Mouse (Mus musculus): Measurements from ENCODE around the gene Rnf180. TPM values are rescaled to one million over a fixed set of nuclear protein-coding genes. Genes with fewer than 3 reads are reported as not detected.

Gene Rnf180
- polyA plus RNA-seq, 1 experiment: 1.1 TPM

- H3K27me3 ChIP-seq (ENCODE audit: control insufficient read depth, insufficient read depth, low read length): no peaks in the 10 kb centered on the region
- H3K4me1 ChIP-seq (ENCODE audit: control insufficient read depth, insufficient read depth, insufficient read length): no peaks in the 10 kb centered on the region
- no peak overlapping the region for H3K4me3 ChIP-seq (ENCODE audit: extremely low read depth, insufficient read depth, insufficient read length)
- TF ChIP-seq CTCF (IDR thresholded peaks at IDR 0.05; ENCODE audit: extremely low read depth, insufficient read depth, insufficient read length, insufficient replicate concordance) (no peak), POLR2A (IDR thresholded peaks at IDR 0.05; ENCODE audit: low read depth, low read length) (no peak)
- 92% methylated on average over 2 of the region's 2 CpGs for WGBS
- no peaks in the 10 kb centered on the region for H3K36me3 ChIP-seq (ENCODE audit: control insufficient read depth, insufficient read depth, low read length)
- DNase-seq (ENCODE audit: low read depth in 1 of 2, low spot score in 2 of 2): no peak
- H3K27ac ChIP-seq (ENCODE audit: insufficient read depth, low read length): no peak overlapping the region
These were observed 10.9 kb upstream of the Rnf180 start for GRCm38 (mm10) chr13:105305513-105305912.

- WGBS: 85% methylated on average over 4 of the region's 4 CpGs
These were observed 9.4 kb upstream of the Rnf180 start for GRCm38 (mm10) chr13:105304054-105304453.

GRCm38 (mm10) chr13:105300009-105300346 lies 5.4 kb upstream of the Rnf180 start:
- Histone ChIP-seq H3K27me3 (ENCODE audit: control insufficient read depth, insufficient read depth, low read length) (no peaks in the 10 kb centered on the region), H3K4me3 (ENCODE audit: extremely low read depth, insufficient read depth, insufficient read length) (no peak overlapping the region), H3K36me3 (ENCODE audit: control insufficient read depth, insufficient read depth, low read length) (no peaks in the 10 kb centered on the region), H3K4me1 (ENCODE audit: control insufficient read depth, insufficient read depth, insufficient read length) (no peaks in the 10 kb centered on the region), H3K27ac (ENCODE audit: insufficient read depth, low read length) (no peak overlapping the region)
- DNase-seq (ENCODE audit: low read depth in 1 of 2, low spot score in 2 of 2): no peak
- 6% methylated on average over 4 of the region's 4 CpGs for WGBS
- TF ChIP-seq POLR2A (IDR thresholded peaks at IDR 0.05; ENCODE audit: low read depth, low read length) (no peak), CTCF (IDR thresholded peaks at IDR 0.05; ENCODE audit: extremely low read depth, insufficient read depth, insufficient read length, insufficient replicate concordance) (no peak)

More at GRCm38 (mm10) chr13:105304054-105304453, 9.4 kb upstream of the Rnf180 start:
- H3K4me1 ChIP-seq (ENCODE audit: control insufficient read depth, insufficient read depth, insufficient read length): no peaks in the 10 kb centered on the region
- H3K36me3 ChIP-seq (ENCODE audit: control insufficient read depth, insufficient read depth, low read length): no peaks in the 10 kb centered on the region
- H3K27me3 ChIP-seq (ENCODE audit: control insufficient read depth, insufficient read depth, low read length): no peaks in the 10 kb centered on the region
- DNase-seq (ENCODE audit: low read depth in 1 of 2, low spot score in 2 of 2): no peak
- no peak overlapping the region for H3K27ac ChIP-seq (ENCODE audit: insufficient read depth, low read length)
- TF ChIP-seq POLR2A (IDR thresholded peaks at IDR 0.05; ENCODE audit: low read depth, low read length) (no peak), CTCF (IDR thresholded peaks at IDR 0.05; ENCODE audit: extremely low read depth, insufficient read depth, insufficient read length, insufficient replicate concordance) (no peak)
- H3K4me3 ChIP-seq (ENCODE audit: extremely low read depth, insufficient read depth, insufficient read length): no peak overlapping the region

GRCm38 (mm10) chr13:105299162-105300008 lies 4.8 kb upstream of the Rnf180 start:
- WGBS: 16% methylated on average over 4 of the region's 4 CpGs
- TF ChIP-seq CTCF (IDR thresholded peaks at IDR 0.05; ENCODE audit: extremely low read depth, insufficient read depth, insufficient read length, insufficient replicate concordance) (no peak), POLR2A (IDR thresholded peaks at IDR 0.05; ENCODE audit: low read depth, low read length) (no peak)
- H3K4me1 ChIP-seq (ENCODE audit: control insufficient read depth, insufficient read depth, insufficient read length): peaks cover 2% of the 10 kb centered on the region; the same call in 1 of the 2 replicates
- no peak for DNase-seq (ENCODE audit: low read depth in 1 of 2, low spot score in 2 of 2)
- no peak overlapping the region for H3K27ac ChIP-seq (ENCODE audit: insufficient read depth, low read length)
- no peaks in the 10 kb centered on the region for H3K36me3 ChIP-seq (ENCODE audit: control insufficient read depth, insufficient read depth, low read length)
- no peak overlapping the region for H3K4me3 ChIP-seq (ENCODE audit: extremely low read depth, insufficient read depth, insufficient read length)
- peaks cover under 1% of the 10 kb centered on the region; the same call in 1 of the 2 replicates for H3K27me3 ChIP-seq (ENCODE audit: control insufficient read depth, insufficient read depth, low read length)

- peak overlapping the region; percentile 56 for H3K4me3 ChIP-seq (ENCODE audit: extremely low read depth, insufficient read depth, insufficient read length)
- no peaks in the 10 kb centered on the region for H3K36me3 ChIP-seq (ENCODE audit: control insufficient read depth, insufficient read depth, low read length)
- H3K27ac ChIP-seq (ENCODE audit: insufficient read depth, low read length): peak overlapping the region; percentile 29
- 2% methylated on average over 79 of the region's 91 CpGs for WGBS
- H3K4me1 ChIP-seq (ENCODE audit: control insufficient read depth, insufficient read depth, insufficient read length): peaks cover 5% of the 10 kb centered on the region
- TF ChIP-seq CTCF (IDR thresholded peaks at IDR 0.05; ENCODE audit: extremely low read depth, insufficient read depth, insufficient read length, insufficient replicate concordance) (no peak), POLR2A (IDR thresholded peaks at IDR 0.05; ENCODE audit: low read depth, low read length) (no peak)
- no peak for DNase-seq (ENCODE audit: low read depth in 1 of 2, low spot score in 2 of 2)
- H3K27me3 ChIP-seq (ENCODE audit: control insufficient read depth, insufficient read depth, low read length): peaks cover 6% of the 10 kb centered on the region
These were observed 591 bp downstream of the Rnf180 start for GRCm38 (mm10) chr13:105293781-105294667.

DNA sequence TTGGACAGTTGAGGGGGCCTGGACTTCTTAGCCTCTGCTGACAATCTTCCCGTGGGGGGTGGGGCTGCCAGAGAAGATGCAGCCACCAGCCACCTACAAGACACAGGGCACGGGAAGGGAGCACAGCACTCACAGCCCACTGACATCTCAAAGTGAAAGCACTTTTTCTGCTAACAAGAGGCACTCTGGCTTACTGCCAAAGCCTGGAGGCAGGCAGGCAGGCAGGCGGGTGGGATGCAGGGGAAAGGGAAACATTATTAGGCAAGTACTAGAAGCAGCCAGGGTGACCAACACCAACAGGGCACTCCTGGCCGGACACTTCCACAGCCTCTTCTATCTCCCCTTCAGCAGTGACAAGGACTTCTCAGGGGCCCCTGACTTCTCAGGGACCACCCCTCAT lies 2.8 kb downstream of the Rnf180 start:
- no peak for DNase-seq (ENCODE audit: low read depth in 1 of 2, low spot score in 2 of 2)
- H3K4me3 ChIP-seq (ENCODE audit: extremely low read depth, insufficient read depth, insufficient read length): no peak overlapping the region
- WGBS: 16% methylated on average over 4 of the region's 4 CpGs

More for the DNA sequence above, 2.8 kb downstream of the Rnf180 start:
- no peak for TF ChIP-seq POLR2A (IDR thresholded peaks at IDR 0.05; ENCODE audit: low read depth, low read length)
- TF ChIP-seq CTCF (IDR thresholded peaks at IDR 0.05; ENCODE audit: extremely low read depth, insufficient read depth, insufficient read length, insufficient replicate concordance): no peak
- no peaks in the 10 kb centered on the region for H3K36me3 ChIP-seq (ENCODE audit: control insufficient read depth, insufficient read depth, low read length)
- H3K4me1 ChIP-seq (ENCODE audit: control insufficient read depth, insufficient read depth, insufficient read length): peaks cover 5% of the 10 kb centered on the region
- peaks cover 6% of the 10 kb centered on the region for H3K27me3 ChIP-seq (ENCODE audit: control insufficient read depth, insufficient read depth, low read length)
- H3K27ac ChIP-seq (ENCODE audit: insufficient read depth, low read length): no peak overlapping the region

Measured in spleen, adult 2 months (tissue).